Mouse (Mus musculus): ENCODE measurements around the gene Slc43a2. TPM values are rescaled to one million over a fixed set of nuclear protein-coding genes. Genes with fewer than 3 reads are reported as not detected.

Gene Slc43a2
- polyA plus RNA-seq, 1 experiment: 15.9 TPM

DNA sequence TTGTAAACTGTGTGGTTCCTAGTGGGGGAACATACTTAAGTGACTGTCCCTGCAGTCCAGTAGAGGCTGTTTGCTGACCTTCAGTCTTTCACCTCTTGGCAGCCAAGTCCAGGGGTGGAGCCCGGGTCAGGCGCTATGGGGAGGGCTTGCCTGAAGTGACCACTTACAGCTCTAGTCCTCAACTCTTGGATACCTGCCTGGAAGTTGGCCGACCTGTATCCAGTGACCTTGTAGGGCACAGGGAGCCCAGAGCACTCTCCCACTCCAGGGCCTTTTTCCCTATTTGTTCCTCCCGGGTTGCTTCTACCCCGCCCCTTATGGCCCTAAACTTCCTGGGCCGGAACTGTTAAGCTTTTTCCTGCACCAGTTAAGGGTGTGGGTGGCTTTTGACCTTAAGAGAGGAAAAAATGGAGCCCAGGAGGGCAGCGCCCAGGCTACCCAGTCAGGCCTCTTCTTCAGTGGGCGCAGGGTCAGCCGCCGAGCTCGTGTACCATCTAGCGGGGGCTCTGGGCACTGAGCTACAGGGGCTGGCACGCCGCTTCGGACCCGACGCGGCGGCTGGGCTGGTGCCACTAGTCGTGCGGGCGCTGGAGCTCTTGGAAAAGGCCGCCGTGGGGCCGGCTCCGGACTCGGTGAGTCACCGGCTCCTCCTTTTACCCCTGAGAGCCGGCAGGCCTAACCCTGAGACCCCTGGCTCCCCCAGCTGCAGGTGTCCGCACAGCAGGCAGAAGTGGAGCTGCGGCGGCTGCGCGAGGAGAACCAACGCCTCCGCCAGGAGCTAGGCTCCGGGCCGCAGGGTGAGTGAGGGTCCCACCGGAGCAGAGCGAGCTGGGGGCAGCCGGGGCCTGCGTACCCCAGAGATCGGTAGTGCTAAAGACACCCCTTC is 21.5 kb upstream of the Slc43a2 start, which contains the start of gene Rilp:
Gene Rilp (plus strand): TSS at position 354 of the 886 bp plus-strand sequence.
- TF ChIP-seq USF1 (IDR thresholded peaks at IDR 0.05; ENCODE audit: low read depth) (no peak), MYOD1 (IDR thresholded peaks at IDR 0.05; ENCODE audit: control insufficient read depth in 1 of 3, insufficient read length in 2 of 3, low read depth in 2 of 3) (peak in 1 of 3 experiments; percentile 21), MAX (IDR thresholded peaks at IDR 0.05; ENCODE audit: low read depth) (no peak), SRF (IDR thresholded peaks at IDR 0.05; ENCODE audit: control insufficient read depth, insufficient read length, low read depth) (no peak), MYOG (IDR thresholded peaks at IDR 0.05; ENCODE audit: control insufficient read depth in 1 of 3, insufficient read depth in 1 of 3, insufficient read length in 2 of 3, low read depth in 2 of 3) (peak in 1 of 3 experiments; percentile 7), POLR2AphosphoS2 (IDR thresholded peaks at IDR 0.05; ENCODE audit: insufficient read length, low read depth) (peak; percentile 10), E2F4 (IDR thresholded peaks at IDR 0.05; ENCODE audit: insufficient read depth) (no peak), CEBPB (IDR thresholded peaks at IDR 0.05; ENCODE audit: insufficient read depth, poor library complexity, severe bottlenecking) (no peak), TCF3 (IDR thresholded peaks at IDR 0.05; ENCODE audit: insufficient read length, low read depth) (no peak), REST (IDR thresholded peaks at IDR 0.05; ENCODE audit: insufficient read depth, insufficient read length) (no peak)
- H3K4me3 ChIP-seq: peak within 1 kb of the TSS; percentile 22
- H3K27me3 ChIP-seq (ENCODE audit: control insufficient read depth, insufficient read depth, insufficient read length): no peaks in the 10 kb centered on the region
- peak within 1 kb of the TSS; percentile 7 for H3ac ChIP-seq (ENCODE audit: control insufficient read depth, insufficient read length)
- peaks cover 35% of the 10 kb centered on the region for H3K36me3 ChIP-seq (ENCODE audit: control insufficient read depth, insufficient read depth)
- no peaks in the 10 kb centered on the region for H3K79me2 ChIP-seq (ENCODE audit: control insufficient read depth, insufficient read depth)
- H3K4me2 ChIP-seq (ENCODE audit: low read depth): peak within 1 kb of the TSS; percentile 93

DNA sequence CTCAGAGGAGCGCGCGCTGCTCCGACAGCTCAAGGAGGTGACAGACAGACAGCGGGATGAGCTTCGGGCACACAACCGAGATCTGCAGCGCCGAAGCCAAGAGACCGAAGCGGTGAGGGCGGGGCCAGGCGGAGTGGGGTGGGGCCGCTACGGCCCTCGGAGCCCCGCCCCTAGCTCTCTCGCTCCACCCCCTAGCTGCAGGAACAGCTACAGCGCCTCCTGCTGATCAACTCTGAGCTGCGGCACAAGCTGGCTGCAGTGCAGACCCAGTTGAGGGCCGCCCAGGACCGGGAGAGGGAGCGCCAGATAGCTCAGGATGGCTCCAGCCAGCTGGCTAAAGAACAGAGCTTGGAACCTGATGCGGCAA is 20.9 kb upstream of the Slc43a2 start:
- Histone ChIP-seq H3K27me3 (ENCODE audit: control insufficient read depth, insufficient read depth, insufficient read length) (no peaks in the 10 kb centered on the region), H3K4me3 (peak overlapping the region; percentile 22), H3K79me2 (ENCODE audit: control insufficient read depth, insufficient read depth) (no peaks in the 10 kb centered on the region), H3K36me3 (ENCODE audit: control insufficient read depth, insufficient read depth) (peaks cover 30% of the 10 kb centered on the region), H3K4me2 (ENCODE audit: low read depth) (peak overlapping the region; percentile 93), H3ac (ENCODE audit: control insufficient read depth, insufficient read length) (peak overlapping the region; percentile 7)
- TF ChIP-seq MYOD1 (IDR thresholded peaks at IDR 0.05; ENCODE audit: control insufficient read depth in 1 of 3, insufficient read length in 2 of 3, low read depth in 2 of 3) (no peak), POLR2AphosphoS2 (IDR thresholded peaks at IDR 0.05; ENCODE audit: insufficient read length, low read depth) (peak; percentile 32), POLR2A (IDR thresholded peaks at IDR 0.05; ENCODE audit: insufficient read length, low read depth) (peak; percentile 79), REST (IDR thresholded peaks at IDR 0.05; ENCODE audit: insufficient read depth, insufficient read length) (no peak), SRF (IDR thresholded peaks at IDR 0.05; ENCODE audit: control insufficient read depth, insufficient read length, low read depth) (no peak), MAX (IDR thresholded peaks at IDR 0.05; ENCODE audit: low read depth) (no peak)

DNA sequence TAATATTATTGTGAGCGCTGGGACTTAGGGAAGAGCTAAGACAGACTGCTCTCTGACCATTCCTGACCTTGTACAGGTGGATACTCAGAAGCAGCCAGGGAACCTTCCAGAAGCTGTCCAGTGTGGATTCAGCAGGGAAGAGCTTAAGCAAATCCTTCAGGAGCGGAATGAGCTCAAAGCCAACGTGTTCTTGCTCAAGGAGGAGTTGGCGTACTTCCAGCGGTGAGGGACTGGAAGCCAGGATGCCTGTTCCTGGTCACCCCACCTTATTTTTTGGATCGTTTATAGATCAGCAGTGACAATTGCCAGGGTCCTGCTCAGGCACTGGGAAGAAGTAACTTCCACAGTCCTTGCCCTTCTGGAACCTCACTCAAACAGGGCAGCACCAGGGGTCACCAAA is 20.3 kb upstream of the Slc43a2 start:
- H3K4me2 ChIP-seq (ENCODE audit: low read depth): no peak overlapping the region
- H3K4me3 ChIP-seq: no peak overlapping the region
- no peaks in the 10 kb centered on the region for H3K79me2 ChIP-seq (ENCODE audit: control insufficient read depth, insufficient read depth)
- peaks cover 24% of the 10 kb centered on the region for H3K36me3 ChIP-seq (ENCODE audit: control insufficient read depth, insufficient read depth)
- TF ChIP-seq POLR2A (IDR thresholded peaks at IDR 0.05; ENCODE audit: insufficient read length, low read depth): no peak
- TF ChIP-seq E2F4 (IDR thresholded peaks at IDR 0.05; ENCODE audit: insufficient read depth): no peak
- no peak for TF ChIP-seq MAX (IDR thresholded peaks at IDR 0.05; ENCODE audit: low read depth)
- no peak for TF ChIP-seq MYOG (IDR thresholded peaks at IDR 0.05; ENCODE audit: control insufficient read depth in 1 of 3, insufficient read depth in 1 of 3, insufficient read length in 2 of 3, low read depth in 2 of 3)
- TF ChIP-seq MYOD1 (IDR thresholded peaks at IDR 0.05; ENCODE audit: control insufficient read depth in 1 of 3, insufficient read length in 2 of 3, low read depth in 2 of 3): no peak
- TF ChIP-seq SRF (IDR thresholded peaks at IDR 0.05; ENCODE audit: control insufficient read depth, insufficient read length, low read depth): no peak
- no peak for TF ChIP-seq REST (IDR thresholded peaks at IDR 0.05; ENCODE audit: insufficient read depth, insufficient read length)
- TF ChIP-seq CEBPB (IDR thresholded peaks at IDR 0.05; ENCODE audit: insufficient read depth, poor library complexity, severe bottlenecking): no peak
- no peak for TF ChIP-seq TCF12 (IDR thresholded peaks at IDR 0.05; ENCODE audit: insufficient read depth, poor library complexity, severe bottlenecking)
- TF ChIP-seq POLR2AphosphoS2 (IDR thresholded peaks at IDR 0.05; ENCODE audit: insufficient read length, low read depth): no peak
- no peak for TF ChIP-seq TCF3 (IDR thresholded peaks at IDR 0.05; ENCODE audit: insufficient read length, low read depth)
- TF ChIP-seq USF1 (IDR thresholded peaks at IDR 0.05; ENCODE audit: low read depth): no peak
- H3ac ChIP-seq (ENCODE audit: control insufficient read depth, insufficient read length): no peak overlapping the region
- H3K27me3 ChIP-seq (ENCODE audit: control insufficient read depth, insufficient read depth, insufficient read length): no peaks in the 10 kb centered on the region

DNA sequence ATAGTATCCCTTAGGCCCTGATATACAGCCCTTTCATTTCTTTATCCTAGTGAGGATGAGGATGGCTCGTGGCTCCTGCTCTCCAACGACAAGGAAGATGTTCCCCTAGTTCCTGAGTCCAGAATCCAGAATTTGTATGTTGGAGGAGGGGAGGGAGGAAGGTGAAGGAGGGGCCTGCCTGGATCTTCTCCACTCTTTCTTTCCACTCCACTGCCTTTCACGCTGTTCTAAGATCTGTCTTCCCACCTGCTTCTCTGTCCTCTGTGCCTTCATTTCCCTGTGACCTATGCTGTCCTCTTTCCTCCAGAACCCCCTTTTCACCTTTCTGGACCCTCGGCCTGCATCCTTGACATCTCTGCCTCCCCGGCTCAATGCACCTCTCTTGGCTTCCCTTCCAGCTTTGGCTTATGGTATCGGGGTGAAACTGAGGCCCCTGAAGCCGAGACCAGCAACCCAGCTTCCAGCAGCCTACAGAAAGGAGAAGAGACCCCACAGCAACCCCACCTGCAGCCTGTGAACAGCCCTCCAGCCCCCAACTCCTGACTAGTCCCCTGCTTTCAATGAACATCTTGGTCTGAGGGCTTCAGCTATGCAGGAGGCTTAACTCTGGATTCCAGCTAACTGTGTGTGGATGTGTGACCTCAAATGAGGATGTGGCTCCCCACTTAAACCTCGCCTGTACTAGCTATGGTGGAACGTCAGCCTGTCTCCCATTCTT is 19.0 kb upstream of the Slc43a2 start:
- Histone ChIP-seq H3K36me3 (ENCODE audit: control insufficient read depth, insufficient read depth) (peaks cover 18% of the 10 kb centered on the region), H3K27me3 (ENCODE audit: control insufficient read depth, insufficient read depth, insufficient read length) (no peaks in the 10 kb centered on the region), H3K4me2 (ENCODE audit: low read depth) (no peak overlapping the region), H3K79me2 (ENCODE audit: control insufficient read depth, insufficient read depth) (no peaks in the 10 kb centered on the region), H3ac (ENCODE audit: control insufficient read depth, insufficient read length) (no peak overlapping the region), H3K4me3 (no peak overlapping the region)
- no peak for TF ChIP-seq SRF (IDR thresholded peaks at IDR 0.05; ENCODE audit: control insufficient read depth, insufficient read length, low read depth)
- TF ChIP-seq POLR2AphosphoS2 (IDR thresholded peaks at IDR 0.05; ENCODE audit: insufficient read length, low read depth): no peak
- no peak for TF ChIP-seq REST (IDR thresholded peaks at IDR 0.05; ENCODE audit: insufficient read depth, insufficient read length)
- TF ChIP-seq TCF12 (IDR thresholded peaks at IDR 0.05; ENCODE audit: insufficient read depth, poor library complexity, severe bottlenecking): no peak
- TF ChIP-seq MYOD1 (IDR thresholded peaks at IDR 0.05; ENCODE audit: control insufficient read depth in 1 of 3, insufficient read length in 2 of 3, low read depth in 2 of 3): no peak
- TF ChIP-seq POLR2A (IDR thresholded peaks at IDR 0.05; ENCODE audit: insufficient read length, low read depth): no peak
- TF ChIP-seq MYOG (IDR thresholded peaks at IDR 0.05; ENCODE audit: control insufficient read depth in 1 of 3, insufficient read depth in 1 of 3, insufficient read length in 2 of 3, low read depth in 2 of 3): no peak
- no peak for TF ChIP-seq CEBPB (IDR thresholded peaks at IDR 0.05; ENCODE audit: insufficient read depth, poor library complexity, severe bottlenecking)
- TF ChIP-seq USF1 (IDR thresholded peaks at IDR 0.05; ENCODE audit: low read depth): no peak
- TF ChIP-seq E2F4 (IDR thresholded peaks at IDR 0.05; ENCODE audit: insufficient read depth): no peak
- no peak for TF ChIP-seq MAX (IDR thresholded peaks at IDR 0.05; ENCODE audit: low read depth)
- TF ChIP-seq TCF3 (IDR thresholded peaks at IDR 0.05; ENCODE audit: insufficient read length, low read depth): no peak
